Mouse (Mus musculus) adrenal gland, adult 8-10 months (tissue): ENCODE measurements at regions not wholly inside any gene's neighbourhood (a gene's known extent, or its start where the extent isn't known, plus 50 kb on each side); places are given as distances from the start of the nearest gene placed in this dataset.

Experiments
- DNase-seq: peaks from one replicate; pipeline ENCODE4 v3.0.0; 2022

DNA sequence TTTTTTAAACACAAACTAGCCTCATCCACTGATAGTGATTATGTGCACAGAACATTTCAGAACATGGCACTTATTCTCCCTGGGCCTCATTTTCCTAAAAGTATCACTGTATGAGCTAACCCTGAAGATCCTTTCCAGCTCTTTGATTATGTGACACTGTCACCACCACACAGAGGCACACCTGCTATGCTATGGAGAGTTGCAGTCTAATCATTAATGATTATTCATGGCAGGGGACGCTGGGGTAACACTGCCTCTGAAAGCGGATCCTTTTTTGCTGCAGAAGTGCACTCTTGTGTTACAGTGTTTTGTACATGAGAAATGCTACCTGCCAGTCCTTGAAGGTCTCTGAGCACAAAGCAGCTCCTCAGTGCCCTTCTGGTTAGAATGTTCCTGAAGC is 615.3 kb upstream of the Fbxo33 start:
- DNase-seq = no peak

DNA sequence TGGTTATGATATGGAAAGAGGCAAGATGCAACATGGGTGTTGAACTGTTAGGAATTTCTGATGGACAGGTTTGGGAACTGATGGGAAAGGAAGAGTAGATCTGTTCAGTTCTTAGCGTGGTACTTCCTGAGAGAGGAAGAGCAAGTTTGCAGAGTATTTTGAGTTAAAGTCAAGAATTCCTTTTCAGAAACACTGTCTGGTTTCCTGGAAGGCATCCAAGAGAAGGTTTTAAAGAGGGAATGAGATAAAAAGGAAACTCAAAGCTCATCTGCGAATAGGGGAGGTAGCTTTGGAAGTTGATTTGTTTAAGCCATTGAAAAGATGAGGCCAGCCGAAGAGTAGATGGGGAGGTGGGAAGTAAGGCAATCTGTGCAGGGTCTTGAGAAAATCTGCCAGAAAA is 603.4 kb upstream of the Fbxo33 start:
- DNase-seq = no peak

DNA sequence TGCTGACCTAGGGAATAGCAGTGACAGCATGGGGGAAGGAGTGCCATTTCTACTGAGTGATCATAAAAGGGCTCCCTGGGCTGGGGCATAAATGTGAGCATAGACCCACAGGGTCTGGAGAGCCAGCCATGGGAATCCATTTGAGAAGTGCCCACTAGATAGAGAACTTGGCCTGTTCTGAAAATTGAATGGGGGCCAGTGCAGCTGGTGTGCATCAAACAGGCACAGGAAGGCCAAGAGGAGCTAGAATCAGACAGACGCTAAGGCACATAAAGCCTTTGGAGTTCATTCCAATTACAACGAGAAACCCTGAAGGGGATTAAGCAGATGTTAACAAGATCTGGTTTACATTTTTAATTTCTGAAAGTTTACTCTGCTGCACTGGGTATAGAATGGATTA is 602.9 kb upstream of the Fbxo33 start:
- no peak for DNase-seq

DNA sequence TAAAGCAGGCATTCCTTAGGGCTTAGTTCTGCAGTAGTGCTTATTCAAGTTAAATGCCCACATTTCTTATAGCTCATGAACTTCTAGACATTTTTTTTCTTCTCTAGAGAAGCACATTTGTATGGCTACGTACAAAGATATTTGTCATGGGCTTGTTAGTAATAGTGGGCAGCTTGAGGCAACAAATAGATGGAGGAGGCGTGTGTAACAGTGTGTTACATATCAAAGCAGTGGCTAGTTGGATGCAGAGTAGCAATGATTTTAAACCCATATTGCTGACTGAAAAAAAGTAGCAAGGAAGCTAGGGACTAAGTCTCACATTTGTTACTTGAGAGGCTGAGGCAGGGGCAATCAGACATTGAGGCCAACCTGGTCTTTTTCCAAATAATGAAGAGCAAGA is 602.2 kb upstream of the Fbxo33 start:
- no peak for DNase-seq

DNA sequence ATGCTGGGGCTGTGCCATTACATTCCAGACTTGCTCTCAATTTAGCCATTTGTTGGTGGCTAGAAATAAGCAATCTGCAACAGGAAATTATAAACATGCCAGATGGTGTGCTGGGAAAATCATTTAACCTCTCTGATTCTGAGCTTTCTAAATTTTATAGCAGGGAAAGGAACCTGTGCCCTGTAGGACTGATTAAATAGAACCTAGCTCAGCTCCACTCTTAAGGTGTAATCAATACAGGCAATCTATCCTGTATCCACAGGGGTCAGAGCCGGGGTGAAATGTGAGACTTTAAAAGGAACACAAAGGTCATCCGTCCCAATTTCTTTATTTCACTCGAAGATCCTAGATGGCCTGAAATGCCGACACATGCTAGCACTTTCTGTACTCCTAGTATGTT is 596.4 kb upstream of the Fbxo33 start:
- no peak for DNase-seq

DNA sequence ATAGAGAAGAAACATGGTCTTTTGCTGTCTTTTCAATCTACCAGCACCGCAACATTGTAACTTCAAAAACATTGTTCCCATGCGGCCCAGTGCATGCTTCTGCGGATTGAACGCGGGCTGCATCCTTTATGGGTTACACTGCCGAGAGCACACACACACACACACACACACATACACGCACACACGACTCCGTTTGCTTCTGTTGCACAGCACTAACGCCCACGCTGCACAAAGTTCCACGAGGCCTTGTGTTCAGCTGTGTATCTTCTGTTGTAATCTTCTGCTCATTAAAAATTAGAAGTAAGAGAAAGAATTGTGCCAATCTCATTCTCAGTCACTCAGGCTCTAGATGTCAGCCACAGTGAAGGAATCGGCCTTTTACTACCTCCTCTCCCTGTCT is 594.8 kb upstream of the Fbxo33 start:
- no peak for DNase-seq

DNA sequence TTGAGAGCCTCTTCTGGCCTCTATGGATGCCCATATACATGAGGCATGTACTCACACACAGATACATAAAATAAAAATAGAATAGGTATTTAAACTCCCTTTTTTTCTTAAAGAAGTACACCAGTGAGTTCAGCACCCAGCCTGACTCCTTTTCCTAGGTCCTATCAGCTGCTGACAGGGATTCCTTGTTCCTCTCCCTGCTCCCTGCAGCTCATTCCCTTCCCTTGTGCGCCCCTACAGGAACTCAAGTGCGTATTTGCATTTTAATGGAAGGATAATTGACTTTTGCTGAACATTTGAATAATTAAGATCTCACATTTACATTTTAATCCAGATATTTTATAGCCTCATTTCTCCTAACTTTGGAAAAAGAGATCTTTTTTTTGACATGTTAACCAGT is 589.7 kb upstream of the Fbxo33 start:
- DNase-seq = no peak

DNA sequence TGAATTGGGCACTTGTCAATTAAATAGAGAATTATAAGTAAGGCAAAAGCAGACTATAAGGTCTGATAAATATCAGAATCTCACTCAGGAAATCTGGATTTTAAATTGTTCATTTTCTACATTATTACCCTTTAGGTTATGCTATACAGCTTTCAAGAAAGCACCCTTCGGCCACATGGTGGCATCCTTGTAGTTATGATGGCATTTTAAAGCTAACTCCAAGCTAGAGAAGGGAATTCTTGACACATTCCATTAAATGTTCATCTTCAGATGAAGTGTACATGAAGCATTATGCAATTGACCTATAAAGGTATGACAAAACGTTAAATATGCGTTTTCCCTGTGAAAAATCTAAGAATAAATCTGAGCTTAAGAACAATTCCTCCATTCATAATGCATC is 578.5 kb upstream of the Fbxo33 start:
- DNase-seq = no peak

DNA sequence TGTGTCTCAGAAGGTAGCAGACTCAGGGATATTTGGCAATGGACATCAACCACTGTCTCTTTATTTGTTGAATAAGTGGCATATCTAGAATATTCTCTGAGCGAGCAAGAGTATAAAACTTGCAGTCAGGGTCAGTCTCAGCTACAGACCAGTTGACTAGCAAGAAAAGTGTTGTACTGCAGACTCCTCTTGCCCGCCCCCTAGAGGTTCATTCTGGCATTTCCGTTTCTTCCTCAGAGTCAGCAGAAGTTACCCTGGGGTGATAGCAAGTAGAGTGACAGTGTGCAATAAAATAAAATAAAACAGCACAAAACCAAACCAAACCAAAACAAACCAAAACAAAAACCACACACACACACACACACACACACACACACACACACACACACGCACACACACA is 571.9 kb upstream of the Fbxo33 start:
- no peak for DNase-seq

DNA sequence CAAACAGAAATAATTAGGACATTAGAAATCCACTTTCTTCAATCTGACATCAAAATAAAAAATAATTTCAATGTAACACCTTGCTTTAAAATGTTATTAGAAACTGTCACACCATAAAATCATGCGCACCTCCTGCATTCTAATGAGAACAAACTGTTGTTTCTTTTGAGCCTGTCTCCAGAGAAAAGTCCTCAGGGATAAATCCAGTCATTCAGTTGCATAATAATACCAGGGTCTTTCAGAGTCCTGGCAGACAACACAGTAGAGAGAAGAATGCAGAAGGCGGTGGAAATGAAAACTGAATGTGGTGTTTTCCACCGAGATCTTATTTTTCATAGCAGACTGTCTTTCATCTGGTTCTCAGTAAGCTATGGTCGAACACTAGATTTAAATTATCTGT is 567.3 kb upstream of the Fbxo33 start:
- no peak for DNase-seq

DNA sequence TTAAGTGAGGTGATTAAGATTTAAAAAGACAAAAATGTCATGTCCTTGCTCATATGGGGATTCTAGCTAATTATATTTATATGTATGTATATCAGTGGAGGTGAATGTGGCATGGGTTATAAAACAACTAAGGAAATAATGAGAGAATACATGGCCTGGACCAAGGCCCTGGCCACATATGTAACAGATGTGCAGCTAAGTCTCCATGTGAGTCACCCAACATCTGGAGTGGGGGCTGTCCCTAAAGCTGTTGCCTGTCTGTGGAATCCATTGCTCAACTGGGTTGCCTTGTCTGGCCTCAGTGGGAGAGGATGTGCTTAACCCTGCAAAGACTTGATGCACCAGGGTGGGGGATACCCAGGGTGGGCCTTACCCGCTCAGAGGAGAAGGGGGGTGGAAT is 551.5 kb upstream of the Fbxo33 start:
- no peak for DNase-seq

DNA sequence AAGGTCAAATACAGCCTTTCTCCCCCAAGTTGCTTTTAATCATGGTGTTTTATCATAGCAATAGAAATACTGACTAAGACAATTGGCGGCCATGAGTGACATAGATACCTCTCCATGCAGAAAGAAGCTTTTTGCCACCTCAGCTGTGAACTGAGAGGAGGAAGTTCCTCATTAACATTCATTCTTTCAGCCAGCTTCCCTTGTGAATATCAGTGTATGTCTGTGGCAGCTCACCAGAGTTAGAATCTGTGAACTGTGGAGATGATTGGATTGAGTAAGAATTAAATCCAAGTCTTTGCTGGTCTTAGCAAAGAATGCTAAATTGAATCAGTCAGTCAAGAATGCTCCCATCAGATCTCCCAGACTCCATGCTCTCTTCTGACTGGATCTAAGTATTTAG is 542.7 kb upstream of the Fbxo33 start:
- no peak for DNase-seq

DNA sequence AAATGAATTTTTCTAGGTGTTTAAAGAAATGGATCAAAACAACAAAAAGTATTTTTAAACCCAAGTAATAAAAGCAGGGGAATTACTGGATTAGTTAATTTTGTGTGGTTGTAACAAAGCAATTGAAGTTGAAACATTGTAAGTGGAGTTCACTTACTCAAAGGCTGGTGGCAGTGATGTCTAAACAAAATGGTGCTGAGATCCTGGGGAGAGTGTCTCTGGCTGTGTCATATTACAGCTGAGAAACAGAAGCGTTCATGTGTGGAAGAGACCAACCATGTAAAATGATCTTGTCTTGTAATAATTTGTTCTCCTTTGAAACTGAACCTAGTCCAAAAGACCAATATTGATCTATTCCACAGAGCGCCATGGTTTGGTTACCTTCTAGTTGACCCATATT is 525.2 kb upstream of the Fbxo33 start:
- DNase-seq = no peak

DNA sequence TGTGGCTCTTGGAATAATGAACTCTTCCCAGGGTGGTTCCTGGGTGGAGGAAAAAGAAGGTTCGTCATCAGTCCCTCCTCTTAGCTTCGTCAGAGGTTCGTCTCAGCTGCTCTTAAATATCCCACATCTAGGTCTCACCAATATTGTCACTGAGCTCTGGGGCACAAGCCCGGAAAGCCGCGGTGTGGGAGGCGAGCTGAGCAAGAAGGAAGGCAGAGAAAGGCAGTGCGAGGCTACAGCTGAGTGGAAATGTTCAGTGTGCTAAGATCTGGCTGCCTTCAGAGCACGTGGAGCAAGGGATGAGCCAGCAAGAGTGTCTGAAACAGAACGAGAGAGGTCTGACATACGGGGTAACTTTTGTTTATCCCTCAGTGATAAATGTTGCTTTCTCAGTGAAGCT is 523.7 kb upstream of the Fbxo33 start:
- DNase-seq = no peak

DNA sequence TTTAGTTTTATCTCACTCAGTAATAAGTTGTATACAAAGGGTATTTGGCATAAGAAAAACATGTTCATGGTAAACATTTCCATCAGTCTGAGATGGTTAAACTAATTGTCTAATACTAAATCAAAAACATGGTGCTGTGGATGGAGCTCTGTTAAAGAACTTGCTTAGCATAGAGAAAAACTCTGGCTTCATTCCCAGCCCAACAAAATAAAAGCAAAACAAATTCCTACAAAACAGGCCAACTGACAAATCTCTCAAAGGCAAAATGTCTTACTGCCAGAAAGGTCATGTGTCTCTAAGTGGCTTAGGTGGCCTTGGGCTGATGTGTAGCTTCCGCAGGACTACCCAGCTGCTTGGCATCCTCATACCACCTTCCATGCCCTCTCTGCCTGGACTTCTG is 505.4 kb upstream of the Fbxo33 start:
- DNase-seq = peak; percentile 17

DNA sequence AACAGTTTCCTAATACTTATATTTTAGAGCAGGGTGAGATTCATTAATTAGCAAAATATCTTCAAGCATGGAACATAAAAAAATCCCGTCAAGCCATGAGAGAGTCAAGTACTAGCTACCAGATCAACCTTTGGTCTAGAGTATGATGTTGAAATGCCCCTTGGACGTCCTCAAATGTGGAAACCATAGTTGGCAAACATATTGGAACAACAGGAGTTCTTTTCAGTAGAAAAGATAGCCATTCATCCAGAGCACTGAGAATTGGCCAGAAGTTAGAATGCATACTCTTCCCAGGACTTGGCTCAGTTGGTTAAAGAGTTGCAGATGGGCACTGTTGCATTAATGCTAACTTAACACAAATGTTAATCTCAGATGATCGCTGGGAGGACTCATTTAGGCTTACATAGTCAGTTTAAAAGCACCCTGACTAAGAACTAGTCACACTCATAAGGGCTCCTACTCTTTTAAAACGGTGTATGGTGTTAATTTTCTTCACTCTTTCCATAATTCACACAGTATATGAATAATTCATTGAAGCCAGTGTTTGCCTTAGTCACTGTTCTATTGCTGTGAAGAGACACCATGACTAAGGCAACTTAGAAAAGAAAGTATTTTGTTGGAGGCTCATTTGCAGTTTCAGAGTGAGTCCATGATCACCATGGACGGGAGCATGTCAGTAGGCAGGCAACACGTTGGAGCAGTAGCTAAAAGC is 503.1 kb upstream of the Fbxo33 start:
- no peak for DNase-seq

DNA sequence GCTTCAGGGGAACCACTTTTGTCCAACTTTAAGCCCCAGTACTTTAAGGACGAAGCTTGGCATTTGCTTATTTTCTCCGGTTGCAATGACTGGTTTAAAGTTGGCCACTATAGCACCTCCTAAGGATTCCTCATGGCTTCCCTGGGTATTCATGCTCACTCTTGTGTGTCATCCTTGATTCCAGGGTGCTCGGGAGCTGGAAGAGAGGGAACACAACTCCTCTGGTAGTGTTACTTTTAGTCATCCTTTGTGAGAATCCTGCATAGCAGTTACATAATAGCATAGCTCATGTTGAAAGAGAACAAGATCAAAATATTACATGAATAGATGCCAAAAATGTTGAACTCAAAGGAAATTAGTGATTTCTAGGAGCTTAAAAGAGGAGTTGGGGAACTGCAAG is 493.7 kb upstream of the Fbxo33 start:
- DNase-seq = no peak

DNA sequence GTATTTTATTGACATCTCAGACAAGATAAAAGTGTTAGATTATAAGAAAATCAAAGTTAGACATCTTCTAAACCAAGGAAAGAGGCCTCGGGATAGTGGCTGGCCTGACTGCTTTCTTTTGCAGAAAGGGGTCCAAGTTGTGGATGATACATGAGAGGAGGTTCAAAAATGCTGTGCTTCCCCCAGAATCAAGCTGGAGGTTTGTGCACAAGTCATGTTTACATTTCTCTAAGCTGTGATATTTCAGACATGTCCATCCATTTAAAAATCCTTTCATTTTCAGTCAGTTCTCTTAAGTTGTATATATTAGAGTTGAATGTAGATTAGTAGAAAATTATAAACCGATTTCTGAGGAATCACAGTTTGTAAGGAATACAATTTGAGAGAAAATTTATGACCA is 463.7 kb upstream of the Fbxo33 start:
- no peak for DNase-seq

DNA sequence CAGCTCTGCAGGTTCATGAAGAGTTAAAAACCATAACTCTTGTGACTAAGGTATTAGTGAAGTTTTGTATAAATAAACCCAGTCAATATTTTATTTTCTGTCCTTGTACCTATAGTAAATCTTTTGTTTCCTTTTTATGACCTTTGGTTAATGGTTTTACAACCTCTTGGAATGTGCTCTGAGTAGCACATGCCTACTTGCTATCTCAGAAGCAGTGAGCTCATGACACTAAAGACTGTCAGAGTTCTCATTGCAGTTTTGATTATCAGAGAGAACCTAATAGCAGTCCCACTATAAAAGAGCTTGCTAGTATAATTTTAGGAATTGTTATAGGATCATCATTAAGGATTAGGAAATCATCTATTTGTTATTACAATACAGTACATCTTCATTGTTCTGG is 443.6 kb upstream of the Fbxo33 start:
- DNase-seq = no peak

DNA sequence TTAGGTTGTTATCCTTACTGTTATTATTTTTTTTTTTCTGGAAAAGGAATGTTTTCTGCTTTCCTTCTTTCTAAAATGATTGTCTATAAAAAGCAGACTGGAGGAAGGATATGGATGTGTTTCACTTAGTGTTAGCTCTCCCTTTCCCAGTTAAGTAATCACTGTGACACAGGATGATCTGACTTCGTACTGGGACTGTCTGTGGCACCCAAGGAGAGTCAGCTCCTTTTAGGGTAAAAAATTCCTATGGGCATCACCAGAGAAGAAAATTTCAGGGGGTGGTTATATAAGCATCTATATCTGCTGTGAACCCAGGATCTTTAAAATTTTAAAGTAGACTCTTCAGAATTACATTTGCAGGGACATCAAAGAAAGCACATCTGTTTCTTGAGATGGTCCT is 411.2 kb upstream of the Fbxo33 start:
- DNase-seq = no peak

DNA sequence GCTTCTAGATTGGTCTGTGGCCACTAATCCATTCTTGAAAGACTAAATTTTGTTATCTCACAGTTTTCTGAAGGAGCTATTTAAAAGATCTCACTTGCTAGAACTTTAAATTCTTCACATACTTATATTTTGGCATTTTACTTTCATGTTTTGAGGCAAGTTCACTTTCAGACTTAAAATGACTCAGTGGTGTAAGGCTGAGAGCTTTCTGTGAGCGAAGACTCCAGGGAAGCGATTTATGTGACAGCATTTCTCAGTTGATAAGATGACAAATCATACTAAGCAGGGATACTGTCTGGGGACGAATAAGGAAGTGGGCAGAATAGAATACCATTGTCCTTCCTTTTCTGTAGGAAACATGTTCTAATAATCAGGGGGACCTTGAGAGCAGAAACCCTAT is 403.6 kb upstream of the Fbxo33 start:
- no peak for DNase-seq

DNA sequence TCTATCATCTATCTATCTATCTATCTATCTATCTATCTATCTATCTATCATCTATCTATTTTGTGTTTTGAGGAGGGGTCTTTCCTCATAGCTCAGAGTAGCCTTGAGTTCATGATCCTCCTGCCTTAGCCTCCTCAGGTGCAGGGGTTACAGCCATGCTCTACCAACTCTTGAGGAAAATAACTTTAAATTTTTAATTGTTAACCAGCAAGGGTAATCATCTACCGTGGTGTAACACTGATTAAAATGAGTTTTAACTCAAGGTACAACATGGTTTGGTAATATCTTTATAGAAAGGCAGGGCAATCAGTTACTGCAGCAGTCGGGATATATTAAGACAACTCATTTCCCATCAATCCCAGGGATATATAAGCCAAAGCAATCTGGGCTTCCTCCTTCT is 401.6 kb upstream of the Fbxo33 start:
- no peak for DNase-seq

DNA sequence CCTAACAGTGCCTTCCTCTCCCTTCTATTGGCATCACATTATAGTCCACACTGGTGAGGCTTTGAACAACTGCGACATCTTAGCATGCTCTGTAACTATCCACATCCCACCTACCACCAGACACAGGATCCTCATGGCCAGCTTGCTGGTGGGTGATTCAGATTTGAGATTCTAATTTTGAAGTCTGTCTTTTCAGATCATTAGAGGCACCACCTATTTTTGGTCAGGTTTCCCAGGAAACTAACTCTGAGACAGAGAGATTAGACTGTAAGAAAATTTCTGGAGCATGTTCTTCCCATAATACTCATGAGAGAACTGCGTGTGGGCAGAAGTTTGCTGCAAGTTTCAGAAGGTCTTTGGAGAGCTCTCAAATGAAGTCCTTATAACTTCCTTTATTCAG is 400.8 kb upstream of the Fbxo33 start:
- DNase-seq = no peak

DNA sequence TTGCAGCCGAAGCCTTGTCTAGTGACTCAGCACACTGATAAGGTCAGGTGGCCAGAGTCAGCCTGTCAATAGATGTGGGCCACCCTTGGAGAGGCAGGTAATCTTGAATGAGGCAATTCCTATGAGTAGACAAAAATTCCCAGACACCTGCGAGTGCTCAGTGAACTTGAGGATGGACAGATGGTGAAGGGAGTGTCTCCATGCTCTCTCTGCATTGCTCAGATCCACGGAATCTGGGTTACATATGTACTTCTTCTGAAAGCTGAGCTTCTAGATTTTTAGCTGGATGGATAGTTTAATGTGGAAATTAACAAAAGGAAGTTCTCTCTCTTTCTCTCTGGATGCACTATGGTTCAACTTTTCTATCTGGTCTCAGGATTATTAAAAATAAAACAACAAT is 396.6 kb upstream of the Fbxo33 start:
- no peak for DNase-seq

DNA sequence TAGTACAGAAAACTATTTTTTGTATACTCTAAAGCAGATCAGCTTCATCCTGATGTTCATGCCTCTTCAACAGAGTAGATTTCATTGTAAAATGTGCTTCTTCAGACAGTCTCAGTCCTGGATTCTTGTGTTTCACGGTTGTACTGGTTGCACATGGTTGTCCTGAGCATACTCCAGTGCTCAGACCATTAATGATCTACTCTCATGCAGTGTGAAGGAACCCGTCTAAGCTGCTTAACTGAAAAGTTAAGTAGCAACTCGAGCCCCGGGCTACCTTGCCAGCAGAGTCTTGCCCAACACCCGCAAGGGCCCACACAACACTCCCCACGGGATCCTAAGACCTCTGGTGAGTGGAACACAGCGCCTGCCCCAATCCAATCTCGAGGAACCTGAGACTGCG is 380.3 kb upstream of the Fbxo33 start:
- no peak for DNase-seq

DNA sequence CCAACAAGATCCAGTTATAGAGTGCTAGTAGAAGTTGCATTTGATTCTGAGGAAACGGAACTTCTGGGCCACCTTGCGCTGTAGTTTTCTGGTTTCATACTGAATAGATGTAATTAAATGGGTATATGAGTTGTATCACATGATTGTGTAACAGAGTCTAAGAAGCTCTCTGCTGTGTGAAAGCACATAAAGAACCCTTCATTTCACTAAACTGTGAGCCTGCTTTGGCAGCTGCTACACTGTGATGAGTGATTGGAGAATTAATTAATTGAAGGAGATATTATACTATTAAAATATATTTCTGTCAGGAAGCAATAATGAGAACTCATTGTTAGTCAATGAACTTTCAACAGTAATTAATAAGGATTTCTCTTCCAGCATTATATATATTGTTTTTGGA is 369.8 kb upstream of the Fbxo33 start:
- no peak for DNase-seq
